Mouse (Mus musculus): Measurements from ENCODE around the gene Rbmxl2. TPM values are rescaled to one million over a fixed set of nuclear protein-coding genes. Genes with fewer than 3 reads are reported as not detected.

Rbmxl2 gene
- total RNA-seq (2015; ENCODE audit: low replicate concordance) = not detected in 2 replicates
- not detected in 2 replicates for total RNA-seq (2017; ENCODE audit: low replicate concordance)

DNA sequence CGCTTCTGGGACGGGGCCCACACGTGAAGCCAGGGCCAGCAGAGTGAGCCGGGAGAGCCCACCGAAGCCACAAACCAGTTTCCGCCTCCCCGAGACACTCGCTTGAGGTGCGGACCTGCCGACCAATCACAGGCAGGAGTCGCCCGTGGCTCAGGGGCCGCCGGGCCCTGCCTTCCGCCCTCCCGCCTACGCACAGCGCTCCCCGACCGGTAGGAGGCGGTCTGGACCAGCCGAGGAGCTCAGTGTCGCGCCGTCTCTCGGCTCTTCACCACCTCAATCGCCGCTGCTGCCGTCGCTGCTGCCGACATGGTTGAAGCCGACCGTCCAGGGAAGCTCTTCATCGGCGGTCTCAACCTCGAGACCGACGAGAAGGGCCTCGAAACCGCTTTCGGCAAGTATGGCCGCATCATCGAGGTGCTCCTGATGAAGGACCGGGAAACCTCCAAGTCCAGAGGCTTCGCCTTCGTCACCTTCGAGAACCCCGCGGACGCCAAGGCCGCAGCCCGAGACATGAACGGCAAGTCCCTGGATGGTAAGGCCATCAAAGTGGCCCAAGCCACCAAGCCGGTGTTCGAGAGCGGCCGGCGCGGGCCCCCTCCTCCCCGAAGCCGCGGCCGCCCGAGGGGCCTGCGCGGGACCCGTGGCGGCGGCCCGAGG is at the start of gene Rbmxl2:
Gene Rbmxl2 (plus strand): TSS at position 242 of the 657 bp plus-strand sequence.
- ATAC-seq (replicated peaks; ENCODE audit: low FRiP score, poor library complexity, severe bottlenecking) = no peak

DNA sequence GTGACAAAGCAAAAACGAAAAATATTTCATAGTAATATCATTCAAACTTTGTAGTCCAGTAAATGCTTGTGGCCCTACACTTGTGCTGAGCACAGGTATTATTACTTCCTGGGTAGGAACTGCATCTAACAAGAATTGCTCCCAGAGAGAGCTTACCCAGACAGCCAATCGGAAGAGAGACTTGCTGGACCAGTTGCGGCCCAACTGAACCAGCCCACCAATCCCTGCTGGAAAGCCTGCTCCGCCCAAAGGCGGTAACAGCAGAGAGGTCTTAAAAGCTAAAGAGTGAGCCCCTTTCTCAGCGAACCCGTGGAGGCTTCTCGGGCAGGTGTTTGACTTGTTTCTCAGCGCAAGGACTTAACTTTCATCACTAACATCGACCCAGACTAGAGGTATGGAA is 42.6 kb upstream of the Rbmxl2 start, which contains the start of gene Nlrp14:
Gene Nlrp14 (plus strand): TSS at position 301 of the 400 bp plus-strand sequence.
- no peak for ATAC-seq (replicated peaks; ENCODE audit: low FRiP score, poor library complexity, severe bottlenecking)

DNA sequence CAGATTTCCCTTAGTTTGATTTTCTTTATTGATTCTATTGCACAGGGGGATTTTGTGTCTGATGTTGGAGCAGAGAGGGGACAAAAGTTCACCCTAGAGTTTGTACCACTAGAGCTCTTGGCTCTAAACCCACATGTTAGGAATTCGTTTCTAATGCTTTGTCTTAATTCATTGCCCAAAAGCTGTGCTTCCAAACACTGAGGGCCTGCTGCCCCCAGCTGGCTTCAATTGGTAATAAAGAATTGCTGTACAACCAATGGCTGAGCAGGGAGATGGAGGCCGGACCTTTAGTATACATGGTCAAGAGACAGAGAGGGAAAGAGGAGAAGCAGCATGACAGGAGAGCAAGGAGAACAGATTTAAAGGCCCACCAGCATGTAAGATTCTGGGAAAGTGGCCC is 28.8 kb upstream of the Rbmxl2 start:
- ATAC-seq (replicated peaks; ENCODE audit: low FRiP score, poor library complexity, severe bottlenecking) = no peak

DNA sequence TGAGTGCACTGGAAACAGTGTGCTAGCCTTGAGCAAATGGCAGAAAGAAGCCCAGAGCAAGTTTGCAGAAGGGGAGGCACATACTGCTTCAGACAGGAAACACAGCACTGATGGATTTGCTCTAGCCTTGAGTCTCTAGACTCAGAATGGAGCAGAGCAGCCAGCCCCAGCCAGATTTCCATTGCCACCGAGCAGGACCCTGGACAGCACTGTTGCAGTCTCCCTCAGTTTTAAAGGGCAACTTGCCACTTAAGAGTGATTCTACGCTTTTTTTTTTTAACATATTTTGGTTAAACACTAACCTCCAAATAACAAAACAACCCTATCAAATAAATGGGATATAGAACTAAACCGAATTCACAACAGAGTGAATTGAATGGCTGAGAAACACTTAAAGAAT is 7.4 kb upstream of the Rbmxl2 start:
- ATAC-seq (replicated peaks; ENCODE audit: low FRiP score, poor library complexity, severe bottlenecking) = no peak

DNA sequence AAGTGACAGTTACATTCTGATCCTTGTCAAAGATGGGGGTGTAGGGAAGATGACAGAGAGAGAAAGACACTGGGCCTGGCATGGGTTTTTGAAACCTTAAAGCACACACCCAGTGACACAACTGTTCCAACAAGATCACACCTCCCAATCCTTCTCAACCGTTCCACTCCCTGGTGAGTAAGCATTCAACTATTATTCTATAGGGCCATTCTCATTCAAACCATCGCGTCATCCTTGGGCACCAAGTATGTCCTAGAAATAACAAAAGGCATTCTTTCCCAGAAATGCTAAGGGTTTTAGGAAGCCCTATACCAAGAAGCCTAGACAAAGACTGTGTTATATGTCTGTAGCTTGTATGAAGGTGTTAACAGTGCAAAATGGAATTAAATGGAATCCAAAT is 1.4 kb upstream of the Rbmxl2 start:
- ATAC-seq (replicated peaks; ENCODE audit: low FRiP score, poor library complexity, severe bottlenecking) = no peak

DNA sequence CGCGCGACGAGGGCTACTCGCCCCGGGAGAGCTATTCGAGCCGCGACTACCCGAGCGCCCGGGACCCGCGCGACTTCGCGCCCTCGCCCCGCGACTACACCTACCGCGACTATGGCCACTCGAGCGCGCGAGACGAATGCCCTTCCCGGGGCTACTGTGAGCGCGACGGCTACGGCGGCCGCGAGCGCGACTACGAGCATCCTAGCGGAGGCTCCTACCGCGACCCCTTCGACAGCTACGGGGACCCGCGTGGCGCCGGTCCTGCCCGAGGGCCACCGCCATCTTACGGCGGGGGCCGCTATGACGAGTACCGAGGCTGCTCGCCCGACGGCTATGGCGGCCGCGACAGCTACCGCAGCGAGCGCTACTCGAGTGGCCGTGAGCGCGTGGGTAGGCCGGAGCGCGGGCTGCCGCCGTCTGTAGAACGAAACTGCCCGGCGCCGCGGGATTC is 906 bp downstream of the Rbmxl2 start:
- ATAC-seq (replicated peaks; ENCODE audit: low FRiP score, poor library complexity, severe bottlenecking) = no peak

DNA sequence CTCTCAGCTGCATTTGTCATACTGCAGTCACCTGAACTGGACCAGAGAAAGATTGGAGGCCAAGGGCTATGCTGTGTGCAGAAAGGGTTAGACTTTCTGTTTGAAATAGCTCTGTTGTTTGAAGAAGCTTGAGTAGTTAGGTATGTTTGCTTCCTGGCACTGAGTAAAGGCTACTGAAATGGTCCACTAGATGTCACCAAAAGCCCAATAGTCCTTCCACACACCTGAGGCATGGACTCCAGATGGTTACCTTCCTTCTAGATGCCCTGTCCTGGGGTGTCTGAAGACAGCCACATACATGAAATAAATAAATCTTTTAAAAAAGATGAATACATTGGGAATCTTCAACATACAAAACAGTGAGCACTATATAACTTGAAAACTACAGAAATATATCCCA is 6.5 kb downstream of the Rbmxl2 start:
- ATAC-seq (replicated peaks; ENCODE audit: low FRiP score, poor library complexity, severe bottlenecking) = no peak

DNA sequence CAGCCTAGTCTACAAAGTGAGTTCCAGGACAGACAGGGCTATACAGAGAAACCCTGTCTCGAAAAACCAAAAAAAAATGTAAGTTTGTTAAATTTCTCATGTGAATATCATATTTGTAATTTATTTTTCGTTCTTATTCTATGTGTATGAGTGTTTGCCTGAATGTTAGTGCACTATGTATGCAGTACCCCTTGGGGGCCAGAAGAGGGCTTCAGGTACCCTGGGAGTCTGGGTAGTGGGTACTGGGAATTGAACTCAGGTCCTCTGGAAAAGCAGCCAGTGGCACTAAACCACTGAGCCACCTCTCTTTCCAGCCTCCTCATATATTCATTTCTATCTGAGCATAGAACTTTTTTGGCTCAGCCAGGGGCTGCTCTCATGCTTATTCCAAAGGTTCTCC is 7.6 kb downstream of the Rbmxl2 start:
- ATAC-seq (replicated peaks; ENCODE audit: low FRiP score, poor library complexity, severe bottlenecking) = no peak

DNA sequence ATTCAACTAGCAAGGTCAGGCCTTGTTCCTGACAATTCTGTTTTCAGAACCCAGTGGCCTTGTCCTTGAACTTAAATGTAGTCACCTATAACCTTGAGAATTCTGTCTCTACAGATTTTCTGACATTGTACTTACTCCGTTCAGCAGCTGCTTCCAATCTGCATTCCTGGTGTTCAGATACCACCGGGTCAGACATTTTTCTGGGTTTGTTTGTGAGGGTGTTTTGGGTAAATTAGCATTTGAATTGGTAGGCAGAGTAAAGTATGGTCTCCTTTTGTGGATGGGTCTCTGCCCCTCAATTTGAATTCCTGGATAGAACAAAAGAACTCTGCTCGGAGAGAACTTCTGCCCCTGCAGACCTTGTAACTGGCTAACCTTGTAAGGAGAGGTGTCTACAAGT is 27.6 kb downstream of the Rbmxl2 start:
- no peak for ATAC-seq (replicated peaks; ENCODE audit: low FRiP score, poor library complexity, severe bottlenecking)

DNA sequence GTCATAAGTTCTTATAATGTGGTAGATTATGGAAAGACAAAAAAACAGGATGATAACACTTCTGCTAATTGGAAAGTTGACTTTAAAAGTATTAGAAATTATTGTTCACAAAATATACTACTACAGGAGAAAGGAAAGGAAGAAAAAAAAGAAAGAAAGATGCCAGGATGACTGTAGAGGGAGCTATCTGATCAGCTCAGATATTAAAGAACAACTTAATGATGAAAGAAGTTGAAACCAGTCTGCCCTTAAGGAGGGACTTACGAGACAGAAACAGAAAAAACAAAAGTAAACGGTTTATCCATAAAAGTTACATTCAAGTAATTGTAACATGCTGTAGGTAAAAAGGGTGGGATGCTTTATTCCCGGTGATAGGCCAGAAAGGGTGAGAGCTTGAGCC is 28.3 kb downstream of the Rbmxl2 start:
- no peak for ATAC-seq (replicated peaks; ENCODE audit: low FRiP score, poor library complexity, severe bottlenecking)

DNA sequence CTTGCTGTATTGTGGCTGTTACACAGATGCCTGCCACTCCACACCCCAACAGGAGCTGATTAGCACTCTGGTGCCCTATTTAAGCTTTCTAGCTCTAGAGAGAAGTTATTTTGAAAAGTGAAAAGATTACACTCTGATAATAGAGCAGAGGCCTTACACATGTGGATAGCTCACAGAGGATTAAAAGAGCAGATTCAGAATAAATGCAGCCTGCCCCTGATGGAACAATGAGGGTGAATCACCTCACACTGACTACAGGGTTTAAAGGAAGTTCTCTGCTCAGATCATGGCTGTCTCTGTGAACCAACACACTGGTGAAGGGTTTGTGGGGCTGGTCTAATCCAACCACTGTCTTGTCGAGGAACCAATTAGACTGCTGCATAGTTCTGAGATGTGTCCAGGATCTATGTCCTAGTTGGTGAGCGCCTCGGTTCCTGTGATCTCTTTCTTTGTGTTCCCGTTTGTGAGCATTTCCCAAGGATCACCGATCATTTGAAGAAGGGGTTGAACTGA is 32.2 kb downstream of the Rbmxl2 start:
- ATAC-seq (replicated peaks; ENCODE audit: low FRiP score, poor library complexity, severe bottlenecking) = no peak

DNA sequence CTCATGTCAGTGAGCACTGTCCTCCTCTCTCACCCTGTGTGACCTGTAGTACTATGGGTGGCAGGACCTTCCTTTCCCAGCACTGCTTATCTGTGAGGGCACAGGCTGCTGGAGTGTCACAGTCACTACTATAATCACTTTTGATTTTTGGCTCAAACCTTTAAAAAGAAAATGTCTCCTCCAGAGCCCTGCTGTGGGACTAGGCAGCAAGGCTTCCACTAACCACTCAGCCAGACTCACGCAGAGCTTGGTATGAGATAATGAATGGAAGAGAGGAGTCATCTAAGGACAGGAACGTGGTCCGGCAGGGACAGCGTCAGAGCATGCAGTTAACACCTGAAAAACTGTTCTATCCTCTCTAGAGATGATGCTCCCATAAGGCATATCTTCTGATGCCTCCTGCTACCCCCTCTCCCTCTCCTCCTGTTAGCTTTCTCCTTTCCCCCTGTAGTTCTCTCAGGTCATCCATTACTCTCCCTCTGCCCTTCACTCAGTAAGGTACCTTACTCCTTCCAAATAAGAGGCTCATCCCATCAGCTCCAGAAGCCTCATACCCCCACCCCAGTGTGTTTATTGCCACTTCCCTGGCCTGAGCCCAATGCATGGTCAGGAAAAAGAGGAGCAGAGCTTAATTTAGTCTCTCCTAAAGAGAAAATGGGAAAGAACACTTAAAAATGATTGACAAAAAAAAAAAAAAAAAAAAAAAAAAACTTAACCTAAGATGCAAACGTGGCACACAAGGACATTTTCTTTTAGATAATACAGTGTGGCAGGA is 41.2 kb downstream of the Rbmxl2 start:
- no peak for ATAC-seq (replicated peaks; ENCODE audit: low FRiP score, poor library complexity, severe bottlenecking)

DNA sequence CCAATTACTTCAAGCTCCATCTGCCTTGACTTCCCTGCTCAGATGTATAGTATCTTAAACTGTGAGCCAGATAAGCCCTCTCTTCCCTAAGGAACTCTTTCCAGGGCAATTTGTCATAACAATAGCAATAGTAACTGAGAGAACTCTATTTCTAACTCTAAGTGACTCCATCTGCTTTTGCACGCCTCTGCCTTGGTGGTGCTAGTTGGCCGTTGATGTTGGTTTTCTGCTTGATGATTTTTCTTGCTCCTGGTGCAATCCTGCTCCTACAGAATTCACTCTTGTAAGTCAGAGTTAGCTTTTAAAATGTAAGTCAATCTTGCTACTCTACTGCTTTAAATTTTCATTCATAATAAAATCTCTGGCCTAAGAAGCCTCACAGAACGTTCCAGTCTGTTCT is 44.1 kb downstream of the Rbmxl2 start:
- ATAC-seq (replicated peaks; ENCODE audit: low FRiP score, poor library complexity, severe bottlenecking) = no peak

DNA sequence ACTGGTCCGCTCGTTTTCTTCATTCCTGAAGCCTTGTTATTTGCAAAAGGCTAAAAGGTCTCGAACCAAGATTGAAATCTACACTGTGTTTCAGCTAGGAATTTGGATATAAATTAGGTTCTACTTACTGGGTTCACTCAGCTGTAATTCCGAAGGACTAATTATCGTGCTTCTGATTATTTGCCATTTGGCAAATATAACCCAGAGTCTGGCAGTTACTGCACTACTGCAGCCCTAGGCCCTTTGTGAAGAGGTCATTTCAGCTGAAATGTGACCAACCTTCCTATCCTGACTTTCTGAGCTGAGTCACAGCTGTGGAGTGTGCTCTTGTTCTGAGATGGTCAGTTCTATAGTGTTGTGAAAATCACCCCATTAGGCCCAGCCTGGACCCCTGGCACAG is 50.7 kb downstream of the Rbmxl2 start:
- ATAC-seq (replicated peaks; ENCODE audit: low FRiP score, poor library complexity, severe bottlenecking) = no peak

Other genes with a start within 250 kb of the Rbmxl2 start
- not detected in 2 replicates for gene Olfr6, start 245.5 kb upstream of the Rbmxl2 start, total RNA-seq (2015; ENCODE audit: low replicate concordance)
- not detected in 2 replicates for gene Olfr6, start 245.5 kb upstream of the Rbmxl2 start, total RNA-seq (2017; ENCODE audit: low replicate concordance)
- gene Olfr711, start 234.0 kb upstream of the Rbmxl2 start, total RNA-seq (2015; ENCODE audit: low replicate concordance) = not detected in 2 replicates
- not detected in 2 replicates for gene Olfr711, start 234.0 kb upstream of the Rbmxl2 start, total RNA-seq (2017; ENCODE audit: low replicate concordance)
- not detected in 2 replicates for gene Olfr2, start 203.4 kb upstream of the Rbmxl2 start, total RNA-seq (2015; ENCODE audit: low replicate concordance)
- gene Olfr2, start 203.4 kb upstream of the Rbmxl2 start, total RNA-seq (2017; ENCODE audit: low replicate concordance) = not detected in 2 replicates
- not detected in 2 replicates for gene Olfr713, start 178.3 kb upstream of the Rbmxl2 start, total RNA-seq (2015; ENCODE audit: low replicate concordance)
- not detected in 2 replicates for gene Olfr713, start 178.3 kb upstream of the Rbmxl2 start, total RNA-seq (2017; ENCODE audit: low replicate concordance)
- gene Olfr714, start 138.5 kb upstream of the Rbmxl2 start, total RNA-seq (2015; ENCODE audit: low replicate concordance) = not detected in 2 replicates
- not detected in 2 replicates for gene Olfr714, start 138.5 kb upstream of the Rbmxl2 start, total RNA-seq (2017; ENCODE audit: low replicate concordance)
- not detected in 2 replicates for gene Olfr17, start 116.2 kb upstream of the Rbmxl2 start, total RNA-seq (2015; ENCODE audit: low replicate concordance)
- 0.56 TPM in 1 of 2 replicates, not detected in the other for gene Olfr17, start 116.2 kb upstream of the Rbmxl2 start, total RNA-seq (2017; ENCODE audit: low replicate concordance)
- not detected in 2 replicates for gene Olfr715b, start 99.1 kb upstream of the Rbmxl2 start, total RNA-seq (2015; ENCODE audit: low replicate concordance)
- gene Olfr715b, start 99.1 kb upstream of the Rbmxl2 start, total RNA-seq (2017; ENCODE audit: low replicate concordance) = not detected in 2 replicates
- not detected in 2 replicates for gene Olfr715, start 78.4 kb upstream of the Rbmxl2 start, total RNA-seq (2015; ENCODE audit: low replicate concordance)
- gene Olfr715, start 78.4 kb upstream of the Rbmxl2 start, total RNA-seq (2017; ENCODE audit: low replicate concordance) = not detected in 2 replicates
- not detected in 2 replicates for gene Olfr716, start 71.1 kb upstream of the Rbmxl2 start, total RNA-seq (2015; ENCODE audit: low replicate concordance)
- gene Olfr716, start 71.1 kb upstream of the Rbmxl2 start, total RNA-seq (2017; ENCODE audit: low replicate concordance) = not detected in 2 replicates
- gene Nlrp14, start 42.5 kb upstream of the Rbmxl2 start, total RNA-seq (2015; ENCODE audit: low replicate concordance) = not detected in 2 replicates
- gene Nlrp14, start 42.5 kb upstream of the Rbmxl2 start, total RNA-seq (2017; ENCODE audit: low replicate concordance) = not detected in 2 replicates
- gene Syt9, start 161.3 kb downstream of the Rbmxl2 start, total RNA-seq (2015; ENCODE audit: low replicate concordance) = not detected in 2 replicates
- gene Syt9, start 161.3 kb downstream of the Rbmxl2 start, total RNA-seq (2017; ENCODE audit: low replicate concordance) = not detected in 2 replicates

Measured in erythroblast, adult 5-6 weeks (primary cell).